Mouse (Mus musculus) frontal cortex, postnatal 25 days (tissue): ENCODE results near the gene N4bp1.

Source experiments
- DNase-seq, 2 experiments: peaks; one replicate each; pipeline ENCODE4 v3.0.0; 2022; ENCODE audit warnings: low spot score in 2 of 2

The N4bp1 gene

GRCm38 (mm10) chr8:86861516-86861915 lies 23.5 kb downstream of the N4bp1 start:
- no peak for DNase-seq

- no peak for DNase-seq
Measured at GRCm38 (mm10) chr8:86856248-86856647, 28.8 kb downstream of the N4bp1 start.

GRCm38 (mm10) chr8:86854686-86855085 lies 30.4 kb downstream of the N4bp1 start:
- DNase-seq, result no peak

DNA sequence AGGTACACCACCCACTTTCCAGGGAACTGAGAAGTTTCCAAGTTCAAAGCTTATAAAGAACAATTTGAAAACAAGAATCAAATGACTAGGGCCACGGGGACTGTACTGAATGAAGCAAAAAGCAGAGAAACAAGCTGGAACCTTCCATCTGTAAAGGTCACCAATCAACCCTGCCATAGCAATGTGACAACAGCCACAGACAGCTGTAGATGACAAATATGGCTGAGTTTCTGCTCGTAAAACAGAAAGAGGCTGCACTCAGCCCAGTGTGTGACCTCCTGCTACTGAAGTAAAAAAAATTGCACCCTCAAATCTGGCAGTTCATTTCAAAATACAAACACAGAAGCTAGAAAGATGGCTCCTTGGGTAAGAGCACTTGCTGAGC lies 31.1 kb downstream of the N4bp1 start:
- no peak for DNase-seq

- no peak for DNase-seq
Measured at GRCm38 (mm10) chr8:86853266-86853988, 31.6 kb downstream of the N4bp1 start.

DNA sequence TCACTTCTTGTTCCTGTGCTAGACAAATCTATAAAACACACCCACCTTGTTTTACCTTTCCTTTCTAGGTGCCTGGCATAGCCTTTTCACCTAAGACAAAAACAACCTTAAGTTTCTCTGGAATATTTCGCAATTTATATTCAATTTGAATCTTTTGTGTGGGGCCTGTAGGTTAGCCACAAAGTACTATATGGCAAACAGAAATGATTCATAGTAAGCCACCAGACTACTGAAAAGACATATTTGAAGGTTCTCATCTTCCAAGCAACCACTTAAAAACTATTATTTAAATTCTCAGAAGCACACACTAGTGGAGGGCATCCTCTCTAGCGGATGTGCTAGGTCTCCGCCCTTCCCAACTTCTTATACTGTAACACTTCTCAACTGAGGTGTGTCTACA lies 32.6 kb downstream of the N4bp1 start:
- no peak for DNase-seq

- DNase-seq, result no peak
Measured at GRCm38 (mm10) chr8:86848876-86849275, 36.2 kb downstream of the N4bp1 start.

- no peak for DNase-seq
Measured at GRCm38 (mm10) chr8:86848401-86848800, 36.7 kb downstream of the N4bp1 start.

- DNase-seq, result no peak
Measured at GRCm38 (mm10) chr8:86847091-86847490, 38.0 kb downstream of the N4bp1 start.

GRCm38 (mm10) chr8:86845875-86846274 lies 39.2 kb downstream of the N4bp1 start:
- no peak for DNase-seq

GRCm38 (mm10) chr8:86844856-86845255 lies 40.2 kb downstream of the N4bp1 start:
- DNase-seq, result no peak

GRCm38 (mm10) chr8:86843896-86844295 lies 41.2 kb downstream of the N4bp1 start:
- DNase-seq, result no peak

GRCm38 (mm10) chr8:86841556-86842309 lies 43.3 kb downstream of the N4bp1 start:
- no peak for DNase-seq

DNA sequence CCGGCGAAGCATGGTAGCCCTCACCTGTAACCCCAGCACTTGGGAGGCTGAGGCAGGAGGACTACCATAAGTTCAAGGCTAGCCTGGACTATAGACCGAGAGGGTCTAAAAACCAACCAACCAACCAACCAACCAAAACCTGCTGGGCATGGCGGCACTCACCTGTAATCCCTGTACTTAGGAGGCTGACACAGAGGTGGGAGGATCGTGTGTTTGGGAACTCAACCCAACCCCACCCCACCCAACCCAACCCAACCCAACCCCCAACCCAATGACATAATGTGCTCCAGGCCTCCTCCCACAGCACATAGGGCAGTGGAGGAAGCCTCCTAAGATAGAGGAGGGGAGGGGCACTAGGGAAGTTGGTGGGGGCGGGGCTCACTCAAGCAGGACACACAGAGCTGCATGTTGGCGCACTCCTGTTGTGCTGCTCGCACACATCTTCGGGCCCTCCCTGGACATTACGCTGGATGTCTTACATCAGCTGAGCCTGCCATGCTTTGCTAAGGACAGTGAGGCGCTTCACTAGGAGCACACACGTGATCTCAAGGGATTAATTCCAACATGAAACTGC lies 44.9 kb downstream of the N4bp1 start:
- no peak for DNase-seq

DNA sequence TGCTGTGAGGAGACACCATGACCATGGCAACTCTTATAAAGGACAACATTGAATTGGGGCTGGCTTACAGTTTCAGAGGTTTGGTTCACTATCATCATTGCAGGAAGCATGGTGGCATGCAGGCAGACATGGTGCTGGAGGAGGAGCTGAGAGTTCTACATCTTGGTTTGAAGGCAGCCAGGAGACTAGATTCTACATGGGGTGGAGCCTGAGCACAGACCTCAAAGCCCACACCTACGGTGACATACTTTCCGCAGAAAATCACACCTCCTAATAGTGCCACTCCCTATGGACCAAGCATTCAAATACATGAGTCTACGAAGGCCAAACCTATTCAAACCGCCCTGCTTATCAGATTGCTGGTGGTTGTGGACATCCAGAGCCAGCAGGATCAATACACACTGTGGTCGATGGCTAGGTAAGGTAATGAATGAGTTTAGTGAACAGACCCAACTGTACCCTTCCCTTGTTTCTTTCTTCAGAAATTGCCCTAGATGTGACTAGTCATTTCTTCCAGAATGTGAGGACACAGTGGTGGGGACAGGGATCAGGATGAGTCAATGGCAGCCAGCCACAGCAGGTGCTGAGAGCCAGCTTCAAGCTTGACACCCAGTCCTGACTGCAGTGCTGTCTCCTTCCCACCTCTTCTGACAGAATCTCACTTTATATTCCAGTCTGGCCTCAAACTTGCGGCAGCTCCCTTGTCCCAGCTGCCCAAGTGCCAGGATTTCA lies 46.2 kb downstream of the N4bp1 start:
- no peak for DNase-seq

DNA sequence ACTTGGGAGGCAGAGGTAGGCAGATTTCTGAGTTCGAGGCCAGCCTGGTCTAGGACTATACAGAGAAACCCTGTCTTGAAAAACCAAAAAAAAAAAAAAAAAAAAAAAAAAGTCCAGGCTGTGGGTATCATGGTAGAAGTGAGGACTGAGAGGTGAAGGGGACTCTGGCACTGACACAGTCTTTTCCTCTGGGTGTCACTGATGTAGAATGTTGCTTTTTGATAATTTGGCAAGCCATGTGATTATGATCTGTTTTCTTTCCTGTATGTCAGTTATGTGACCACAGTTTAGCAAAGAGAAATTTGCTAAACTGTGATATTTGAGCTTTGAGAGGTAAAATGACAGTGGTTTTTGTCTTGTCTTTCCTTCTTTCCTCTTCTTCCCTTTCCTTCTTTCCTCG lies 47.8 kb downstream of the N4bp1 start:
- DNase-seq, result no peak

- DNase-seq, result no peak
Measured at GRCm38 (mm10) chr8:86835881-86836280, 49.2 kb downstream of the N4bp1 start.

- DNase-seq, result no peak
Measured at GRCm38 (mm10) chr8:86834496-86835260, 50.4 kb downstream of the N4bp1 start.

DNA sequence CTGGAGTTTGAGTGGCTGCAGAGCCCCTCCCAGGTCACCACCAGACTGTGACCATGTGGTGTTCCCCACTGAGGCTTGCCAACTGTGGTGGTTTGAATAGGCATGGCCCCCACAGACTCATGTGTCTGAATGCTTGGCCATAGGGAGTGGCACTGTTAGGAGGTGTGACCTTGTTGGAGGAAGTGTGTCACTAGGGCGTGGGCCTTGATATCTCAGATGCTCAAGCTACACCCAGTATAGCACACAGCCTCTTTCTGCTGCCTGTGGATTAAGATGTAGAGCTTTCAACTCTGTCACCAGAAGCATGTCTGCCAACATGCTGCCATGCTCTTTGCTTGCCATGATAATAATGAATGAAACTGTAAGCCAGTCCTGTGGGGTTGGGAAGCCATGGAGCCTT lies 51.1 kb downstream of the N4bp1 start:
- no peak for DNase-seq

- no peak for DNase-seq
Measured at GRCm38 (mm10) chr8:86828925-86829324, 56.1 kb downstream of the N4bp1 start.

DNA sequence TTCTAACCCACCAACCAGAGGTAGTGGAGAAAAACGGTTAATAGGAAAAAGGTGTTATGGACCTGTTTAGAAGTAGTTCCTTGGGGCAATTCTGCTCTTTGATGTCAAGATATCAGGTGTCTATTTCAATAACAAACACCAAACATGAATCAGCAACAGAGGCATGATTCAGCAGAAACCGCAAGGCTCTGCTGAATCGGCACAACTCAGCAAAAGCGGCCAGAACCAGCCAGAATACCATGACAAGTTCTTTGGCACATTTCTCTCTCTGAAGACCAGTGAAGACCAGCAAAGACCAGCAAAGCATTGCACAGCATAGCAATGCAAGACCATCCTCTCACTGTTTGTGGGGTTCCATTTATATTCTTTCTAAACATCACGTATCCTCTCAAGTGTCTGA lies 57.9 kb downstream of the N4bp1 start:
- no peak for DNase-seq

- DNase-seq, result no peak
Measured at GRCm38 (mm10) chr8:86826538-86826937, 58.5 kb downstream of the N4bp1 start.
